Mouse (Mus musculus): ENCODE measurements at regions not wholly inside any gene's neighbourhood (a gene's known extent, or its start where the extent isn't known, plus 50 kb on each side); places are given as distances from the start of the nearest gene placed in this dataset.

DNA sequence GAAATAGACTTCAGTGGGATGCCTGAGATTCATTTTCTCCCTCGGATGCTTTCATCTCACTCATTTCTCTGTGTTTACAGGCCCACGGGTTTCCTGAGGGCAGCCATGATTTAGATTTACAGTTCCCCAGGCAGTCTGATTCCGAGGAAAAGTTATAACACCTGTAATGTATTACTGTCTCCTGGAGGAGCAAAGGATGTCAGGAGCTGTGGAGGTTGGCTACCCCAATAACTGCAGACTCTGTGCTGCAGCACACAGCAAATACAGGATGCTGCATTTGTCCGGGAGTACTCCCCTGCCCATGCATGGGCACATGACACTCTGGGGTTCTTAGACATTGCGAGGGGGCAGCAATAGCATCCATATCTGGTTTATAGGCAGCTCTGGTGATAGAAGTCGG lies 360.8 kb upstream of the Smarca2 start:
- no peak for DNase-seq (ENCODE audit: low spot score in 2 of 2)

DNA sequence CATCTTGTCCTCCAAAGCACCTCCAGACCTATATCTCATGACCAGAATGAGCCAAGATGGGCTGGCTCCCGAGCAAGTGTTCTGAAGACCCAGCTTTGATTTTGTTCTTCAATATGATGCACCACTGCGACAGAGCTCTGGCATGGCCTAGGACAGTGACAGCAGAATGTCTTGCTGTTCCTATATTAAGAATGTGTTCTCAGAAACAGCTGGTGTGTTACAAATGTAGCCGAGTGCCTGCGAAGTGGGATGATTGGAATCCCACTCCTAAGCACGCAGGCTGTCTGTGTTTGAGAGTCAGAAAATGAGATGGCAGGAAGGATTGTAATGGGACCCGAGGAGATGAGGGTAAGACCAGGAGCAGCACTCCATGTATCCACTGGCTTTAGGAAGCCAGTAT lies 355.1 kb upstream of the Smarca2 start:
- DNase-seq (ENCODE audit: low spot score in 2 of 2): no peak

DNA sequence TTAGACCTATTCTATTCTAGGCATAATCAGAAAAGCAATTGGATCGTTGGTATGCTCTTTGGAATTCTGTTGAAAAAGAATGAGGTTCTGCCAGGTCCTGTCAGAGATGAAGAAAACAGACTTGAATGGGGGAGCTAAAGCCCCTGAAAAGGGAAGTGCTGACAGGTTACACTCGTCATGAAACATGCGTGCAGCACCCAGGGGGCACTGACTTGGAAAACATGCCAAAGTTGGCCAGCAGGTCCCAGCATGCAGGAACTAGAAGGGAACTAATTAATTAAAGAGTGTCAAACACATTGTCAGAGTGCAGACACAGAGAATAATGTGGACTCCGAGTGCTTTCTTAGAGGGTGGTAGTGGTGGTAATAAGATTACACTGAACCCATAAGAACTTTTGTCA lies 346.2 kb upstream of the Smarca2 start:
- no peak for DNase-seq (ENCODE audit: low spot score in 2 of 2)

DNA sequence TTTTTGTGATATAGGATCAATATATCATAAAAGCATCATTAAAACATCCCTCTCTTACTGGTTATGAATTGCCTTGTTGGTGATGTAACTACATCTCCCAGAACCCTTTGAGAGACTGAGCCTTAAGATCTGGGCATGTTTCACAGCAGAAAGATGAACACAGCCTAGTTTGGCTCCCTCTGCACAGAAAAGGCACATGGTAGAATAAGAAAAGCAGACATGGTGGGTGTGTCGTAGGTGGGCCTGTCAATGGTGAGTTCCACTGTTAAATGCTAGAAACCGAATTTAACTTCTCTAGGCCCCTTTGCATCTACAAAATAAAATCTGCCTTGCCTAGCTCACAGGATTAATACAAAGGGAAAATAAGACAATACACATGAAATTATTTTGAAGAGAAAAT lies 343.3 kb upstream of the Smarca2 start:
- DNase-seq (ENCODE audit: low spot score in 2 of 2): no peak

DNA sequence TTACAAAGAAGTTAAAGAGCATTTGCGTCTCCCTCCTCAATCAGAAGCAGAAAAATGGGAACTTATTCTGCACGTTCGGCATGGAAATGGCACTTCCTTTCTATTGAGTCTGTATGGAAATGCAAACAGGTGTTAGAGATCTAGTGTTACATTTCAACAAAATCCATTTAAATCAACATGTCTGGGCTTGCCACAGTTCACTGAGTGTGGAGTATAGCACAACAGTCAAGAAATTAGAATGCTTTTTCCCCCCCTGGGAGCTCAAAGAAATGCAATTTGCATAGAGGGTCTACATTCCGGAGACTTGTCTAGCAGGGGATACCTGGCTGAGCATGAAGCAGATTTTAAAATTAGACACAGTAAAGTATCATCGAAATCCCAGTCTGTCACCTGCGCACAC lies 308.5 kb upstream of the Smarca2 start:
- no peak for DNase-seq (ENCODE audit: low spot score in 2 of 2)

DNA sequence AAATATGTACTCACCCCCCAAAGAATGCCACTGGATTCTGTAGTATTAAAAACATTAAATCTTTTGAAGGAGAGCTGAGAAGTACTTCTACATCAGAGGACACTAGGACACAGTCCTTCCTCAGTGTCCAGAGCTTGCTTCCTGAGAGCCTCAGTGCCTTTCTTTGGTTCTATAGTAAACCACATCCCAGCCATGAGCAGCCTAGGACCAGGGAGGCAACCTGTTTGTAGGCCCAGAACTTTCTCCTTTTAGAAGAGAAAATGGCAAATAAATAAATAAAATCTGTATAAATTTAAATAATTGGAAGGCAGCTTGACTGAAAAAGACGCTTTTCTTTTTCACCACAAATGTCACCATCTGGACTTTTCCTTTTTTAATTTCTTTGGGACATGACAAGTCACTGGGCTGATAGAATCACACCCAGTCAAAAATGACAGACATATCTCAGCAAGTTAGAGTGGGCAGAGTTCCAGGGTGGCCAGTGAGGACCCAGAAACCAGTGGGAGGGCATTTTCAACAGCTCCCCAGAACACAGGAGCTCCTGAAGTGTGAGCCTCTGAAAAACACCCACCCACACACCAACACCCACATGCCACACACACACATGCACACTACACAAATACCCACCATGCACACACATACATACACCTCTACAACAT lies 296.2 kb upstream of the Smarca2 start:
- DNase-seq (ENCODE audit: low spot score in 2 of 2): no peak

DNA sequence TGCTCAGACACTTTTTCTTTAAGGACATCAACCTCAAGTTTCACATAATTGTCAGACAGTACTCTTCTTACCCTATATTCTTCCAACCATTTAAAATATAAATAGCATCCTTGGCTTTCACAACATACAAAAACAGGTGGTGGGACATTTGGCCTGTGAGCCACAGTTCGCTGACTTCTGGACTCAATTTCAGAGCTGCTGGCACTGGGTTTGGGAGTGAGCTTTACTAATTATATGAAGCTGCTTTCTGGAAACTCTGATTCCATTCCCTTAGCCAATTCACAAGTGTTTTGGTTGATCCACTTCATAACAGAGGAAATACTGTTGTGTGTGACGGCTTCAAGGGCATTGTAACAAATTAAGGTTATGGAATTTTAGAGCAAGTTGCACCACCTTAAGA lies 285.9 kb upstream of the Smarca2 start:
- DNase-seq (ENCODE audit: low spot score in 2 of 2): no peak

DNA sequence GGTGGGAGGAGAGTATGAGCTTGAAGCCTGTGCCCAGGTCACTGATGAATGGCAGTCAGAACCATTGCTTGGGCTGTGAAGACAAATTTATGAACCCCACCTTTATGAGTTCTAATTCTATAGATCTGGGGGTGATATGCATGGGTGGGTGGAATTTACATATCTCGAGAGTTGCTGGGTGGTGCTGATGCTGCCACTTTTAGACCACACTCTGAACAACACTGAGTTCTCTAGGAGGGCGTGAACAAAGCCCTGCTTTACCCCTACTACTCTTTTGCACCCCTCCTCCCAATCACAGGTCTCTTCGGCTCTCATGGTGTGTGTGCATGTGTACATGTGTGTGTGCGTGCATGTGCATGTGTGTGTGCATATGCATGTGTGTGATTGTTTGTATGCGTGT lies 281.2 kb upstream of the Smarca2 start:
- DNase-seq (ENCODE audit: low spot score in 2 of 2): no peak

DNA sequence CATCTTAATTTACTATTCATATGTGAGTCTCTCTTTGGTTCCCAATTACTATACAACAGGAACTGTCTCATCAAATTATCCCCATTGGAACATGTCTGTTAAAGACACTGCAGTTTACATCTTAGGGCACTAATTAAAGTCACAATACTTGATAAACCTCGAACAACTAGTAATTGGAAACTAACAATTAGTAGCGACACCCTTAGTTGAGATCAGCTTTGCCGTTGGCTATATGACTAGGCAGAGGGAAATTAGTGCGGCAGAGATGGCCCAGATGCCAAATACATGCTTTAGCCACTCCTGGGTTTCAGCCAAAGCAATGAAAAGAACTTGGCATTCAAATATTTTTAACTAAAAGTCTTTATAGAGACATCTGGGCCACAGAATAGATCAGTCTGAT lies 265.7 kb upstream of the Smarca2 start:
- DNase-seq (ENCODE audit: low spot score in 2 of 2): no peak

DNA sequence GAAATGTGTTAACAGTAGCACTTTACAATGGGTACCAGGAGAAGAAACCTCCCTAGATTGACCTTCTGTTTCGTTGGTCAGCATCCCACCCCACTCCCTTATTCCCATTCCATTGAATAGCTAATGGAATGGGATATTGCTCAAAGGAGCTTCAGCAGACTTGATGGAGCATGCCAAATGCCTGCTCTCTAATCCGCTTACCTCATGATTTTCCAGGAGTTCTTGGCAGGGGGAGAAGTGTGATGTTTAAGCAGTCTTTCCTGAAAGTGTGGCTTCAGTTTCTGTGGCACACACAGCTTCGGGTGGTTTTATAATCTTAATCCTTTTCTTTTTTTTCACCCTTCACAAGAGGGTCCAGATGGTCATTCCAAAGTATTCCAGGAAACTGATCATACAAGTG lies 264.7 kb upstream of the Smarca2 start:
- no peak for DNase-seq (ENCODE audit: low spot score in 2 of 2)

DNA sequence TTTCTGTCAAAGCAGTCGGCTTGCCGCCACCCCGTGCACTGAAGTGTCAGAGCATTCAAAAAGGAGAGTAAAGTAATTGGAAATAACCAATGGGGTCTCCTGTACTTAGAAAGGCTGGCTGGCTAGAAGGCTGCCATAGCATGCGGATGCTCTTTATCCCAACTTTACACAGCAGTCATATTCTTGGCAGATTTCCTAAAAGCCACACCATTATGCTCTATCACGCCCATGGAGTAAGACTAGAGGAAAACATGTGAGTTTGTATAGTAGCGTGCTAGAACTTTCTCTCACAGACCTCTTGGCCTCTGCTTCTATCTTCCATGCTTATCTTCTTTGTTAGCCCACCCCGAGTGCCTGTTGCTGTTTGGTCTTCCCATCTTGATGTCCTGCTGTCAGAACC lies 249.8 kb upstream of the Smarca2 start:
- no peak for DNase-seq (ENCODE audit: low spot score in 2 of 2)

DNA sequence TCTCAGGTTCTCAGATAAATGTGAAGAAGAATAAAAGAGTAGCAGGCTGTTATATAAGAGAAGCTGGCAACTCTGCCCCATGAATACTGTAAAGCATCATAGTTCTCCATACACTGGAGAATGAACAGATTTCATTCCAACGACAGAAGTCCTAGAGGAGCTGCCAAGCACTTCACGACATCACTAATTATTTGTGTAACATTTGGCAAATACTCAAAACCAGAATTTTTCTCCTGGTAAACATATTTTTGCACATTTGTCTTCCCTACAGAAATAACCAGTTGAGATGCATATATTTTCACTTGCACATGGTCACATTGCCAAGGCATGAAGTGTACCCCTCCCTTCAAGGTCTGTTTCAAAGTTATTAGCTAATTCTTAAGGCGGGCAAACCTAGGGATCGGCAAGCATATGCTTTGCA lies 220.9 kb upstream of the Smarca2 start:
- no peak for DNase-seq (ENCODE audit: low spot score in 2 of 2)

DNA sequence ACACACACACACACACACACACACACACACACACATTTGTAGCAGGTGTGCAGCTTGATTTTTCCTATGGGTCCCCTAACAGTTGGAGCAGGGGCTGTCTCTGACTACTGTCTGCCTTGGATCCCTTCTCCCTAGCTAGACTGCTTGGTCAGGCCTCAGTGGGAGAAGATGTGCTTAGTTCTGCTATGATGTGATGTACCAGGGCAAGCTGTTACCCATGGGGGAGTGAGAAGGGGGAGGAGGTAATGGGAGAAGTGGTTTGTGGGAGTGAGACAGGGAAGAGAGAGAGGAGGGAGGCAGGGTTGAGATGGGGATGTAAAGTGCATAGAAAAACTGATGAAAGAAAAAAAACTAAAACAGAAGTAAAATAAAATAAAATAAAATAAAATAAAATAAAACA lies 218.8 kb upstream of the Smarca2 start:
- DNase-seq (ENCODE audit: low spot score in 2 of 2): no peak

DNA sequence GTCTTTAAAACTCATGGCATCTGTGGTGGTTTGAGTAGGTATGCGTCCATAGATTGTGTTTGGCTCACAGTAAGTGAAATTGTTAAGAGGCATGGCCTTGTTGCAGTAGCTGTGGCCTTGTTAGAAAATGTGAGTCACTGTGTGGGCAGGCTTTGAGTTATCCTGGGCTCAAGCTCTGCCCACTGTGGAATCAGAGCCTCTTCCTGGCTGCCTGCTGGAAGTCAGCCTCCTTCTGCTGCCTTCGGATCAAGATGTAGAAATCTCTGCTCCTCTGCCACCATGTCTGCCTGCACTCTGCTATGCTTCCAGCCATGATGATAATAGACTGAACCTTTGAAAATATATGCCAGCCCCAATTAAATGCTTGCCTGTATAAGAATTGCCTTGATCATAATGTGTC lies 192.2 kb upstream of the Smarca2 start:
- no peak for DNase-seq (ENCODE audit: low spot score in 2 of 2)

DNA sequence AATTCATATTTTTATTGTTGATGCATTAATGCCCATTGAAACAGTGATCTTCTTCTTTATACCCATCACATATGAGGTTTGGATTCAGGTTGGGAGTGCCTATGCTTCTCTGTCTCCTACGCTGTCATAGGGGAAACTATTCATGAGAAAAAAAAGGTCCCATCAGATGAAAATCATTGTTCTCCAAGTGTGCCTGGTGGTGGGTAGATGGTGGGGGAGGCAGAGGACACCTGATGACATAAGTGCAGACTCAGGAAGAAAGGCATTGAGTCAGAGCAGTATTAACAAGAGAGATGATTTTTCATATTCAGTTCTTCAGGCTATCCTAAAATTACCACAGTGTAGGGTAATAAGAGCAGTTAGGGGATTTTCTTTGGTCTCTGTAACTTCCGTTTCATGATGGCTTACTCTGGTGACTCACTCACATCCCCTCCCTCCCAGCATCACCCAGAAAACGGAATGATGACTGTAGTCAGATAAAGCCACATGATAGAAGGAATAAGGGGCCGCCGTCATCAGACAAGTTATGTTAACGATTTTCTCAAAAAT lies 190.3 kb upstream of the Smarca2 start:
- no peak for DNase-seq (ENCODE audit: low spot score in 2 of 2)

DNA sequence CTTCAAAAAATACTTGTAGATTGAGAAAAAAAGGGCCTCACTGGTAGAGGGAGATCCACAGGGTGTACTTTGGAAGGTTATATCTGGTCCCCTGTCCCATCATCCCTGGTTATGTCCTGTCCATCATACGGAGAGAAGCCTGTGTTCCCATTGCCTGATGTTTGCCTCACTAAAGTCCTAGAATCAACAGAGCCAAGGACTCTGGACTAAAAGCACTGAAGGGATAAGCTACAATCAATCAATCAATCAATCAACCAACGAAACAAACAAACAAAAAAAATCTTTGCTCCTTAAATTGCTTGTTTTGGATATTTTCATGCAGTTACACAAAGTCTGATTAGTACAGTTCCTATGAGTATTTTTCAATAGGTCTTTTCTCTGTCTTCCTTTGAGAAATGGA lies 185.1 kb upstream of the Smarca2 start:
- DNase-seq (ENCODE audit: low spot score in 2 of 2): no peak

DNA sequence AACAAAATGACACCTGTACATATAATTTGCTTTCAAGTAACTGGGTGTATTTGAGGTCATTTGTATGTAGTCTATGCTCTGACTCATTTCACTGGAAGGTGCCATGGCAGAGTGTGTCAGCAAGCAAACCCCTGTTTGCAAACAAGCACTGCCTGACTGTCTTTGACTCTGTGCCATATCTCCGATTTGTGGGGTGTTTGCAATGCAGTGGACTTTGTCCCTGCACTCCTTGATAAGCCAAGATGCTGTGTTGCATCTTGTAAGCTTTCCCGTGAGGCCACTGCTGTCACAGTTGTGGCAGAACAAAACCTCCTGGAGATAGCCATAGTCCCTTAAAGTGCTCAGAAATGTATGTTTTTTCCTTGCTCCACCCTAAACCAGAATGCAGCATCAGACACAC lies 165.7 kb upstream of the Smarca2 start:
- no peak for DNase-seq (ENCODE audit: low spot score in 2 of 2)

DNA sequence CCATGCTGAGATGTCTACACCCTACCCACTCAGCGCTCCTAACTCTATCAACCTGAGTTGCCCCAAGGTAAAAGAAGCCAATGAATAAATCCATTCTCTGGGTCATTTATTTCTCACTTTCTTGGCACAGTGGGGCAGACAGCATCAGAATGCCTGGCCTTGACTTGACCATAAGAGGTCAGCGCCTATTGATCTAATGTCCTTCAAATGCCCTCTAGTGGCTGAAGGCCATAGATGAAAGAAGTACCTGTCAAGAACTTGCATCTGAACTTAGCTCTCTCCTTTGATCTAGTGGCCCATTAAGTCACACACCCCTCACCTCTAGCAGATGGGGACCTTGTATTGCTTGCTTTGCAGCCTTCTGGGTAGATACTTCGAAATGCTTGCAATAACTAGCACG lies 159.5 kb upstream of the Smarca2 start:
- no peak for DNase-seq (ENCODE audit: low spot score in 2 of 2)

DNA sequence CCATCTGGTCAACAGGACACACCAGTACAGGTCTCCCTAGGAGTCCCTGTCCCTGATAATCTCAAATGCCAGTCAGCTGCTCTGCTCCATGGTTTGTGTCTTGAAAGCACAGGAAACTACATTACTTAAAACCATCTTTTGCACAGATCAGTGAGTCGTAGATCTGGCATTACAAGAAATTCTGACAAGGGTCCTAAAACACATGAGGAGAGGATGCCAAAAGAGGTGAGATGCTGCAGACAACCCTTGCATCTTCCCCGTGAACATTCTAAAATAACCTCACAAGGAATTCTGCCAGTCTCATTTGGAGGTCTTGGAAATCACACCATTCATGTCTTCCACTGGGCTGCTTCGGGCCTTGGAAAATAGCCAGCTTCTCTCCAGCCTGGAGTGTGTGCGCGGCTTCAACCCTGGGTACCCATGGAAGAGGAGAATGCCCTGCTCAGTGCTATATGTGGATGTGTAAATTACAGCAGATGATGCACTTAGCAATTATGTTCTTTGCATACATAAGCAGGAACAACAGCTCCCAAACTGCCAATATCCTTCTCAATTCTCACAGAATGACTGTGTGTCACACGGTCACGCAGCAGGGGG lies 157.3 kb upstream of the Smarca2 start:
- DNase-seq (ENCODE audit: low spot score in 2 of 2): no peak

DNA sequence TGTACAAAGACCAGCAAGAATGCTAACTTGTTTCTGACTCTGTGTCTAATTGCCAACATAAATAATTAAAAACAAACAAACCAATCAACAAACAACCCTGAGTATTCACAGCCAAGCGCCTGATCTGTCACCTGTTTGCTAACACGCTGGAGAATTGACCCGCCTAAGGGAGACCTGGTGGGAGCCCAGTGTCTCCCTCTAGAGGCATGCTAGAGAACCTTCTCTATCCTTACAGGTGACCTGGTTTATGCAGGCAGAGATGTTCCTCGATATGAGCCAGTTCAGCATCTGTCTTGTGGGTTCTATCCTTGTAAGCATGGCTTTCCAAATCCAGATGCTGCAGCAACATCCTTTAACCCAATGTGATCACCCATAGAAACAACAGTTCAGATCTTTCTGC lies 143.1 kb upstream of the Smarca2 start:
- no peak for DNase-seq (ENCODE audit: low spot score in 2 of 2)

DNA sequence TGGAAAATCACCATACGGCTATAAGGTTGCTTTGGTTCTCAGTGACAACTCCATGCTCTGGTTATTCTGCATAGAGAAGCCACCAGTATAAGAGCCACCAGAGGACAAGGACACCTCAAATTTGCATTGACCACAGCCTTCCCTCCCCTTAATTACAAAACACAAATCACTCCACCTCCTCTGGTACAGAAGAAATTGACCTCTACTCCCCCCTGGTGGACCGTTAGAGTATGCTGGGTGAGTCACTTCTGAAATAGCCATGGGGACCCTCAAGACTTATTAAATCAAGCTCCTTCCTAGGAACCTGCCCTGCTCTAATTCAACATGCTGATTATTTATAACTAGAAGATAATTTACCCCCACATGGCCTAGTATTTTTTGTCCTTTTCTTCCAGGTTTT lies 139.6 kb upstream of the Smarca2 start:
- no peak for DNase-seq (ENCODE audit: low spot score in 2 of 2)

DNA sequence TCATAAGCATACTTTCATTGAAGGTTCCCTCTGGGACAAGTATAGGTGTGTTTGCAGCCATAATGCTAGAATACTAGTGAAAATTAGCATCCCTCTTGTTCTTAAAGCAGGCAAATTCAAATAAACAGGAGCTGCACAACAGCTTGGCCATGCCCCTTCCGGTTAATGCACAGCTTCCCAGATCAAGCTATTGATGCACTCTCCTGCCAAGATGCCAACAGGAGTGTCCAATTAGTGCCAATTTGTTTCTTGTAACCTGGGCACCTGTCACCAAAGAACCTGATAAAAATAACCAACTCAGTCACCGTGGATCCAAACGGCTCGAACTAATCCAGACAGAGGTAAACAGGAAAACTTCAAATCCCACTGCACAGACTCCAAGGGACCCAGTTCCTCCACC lies 138.6 kb upstream of the Smarca2 start:
- DNase-seq (ENCODE audit: low spot score in 2 of 2): no peak

DNA sequence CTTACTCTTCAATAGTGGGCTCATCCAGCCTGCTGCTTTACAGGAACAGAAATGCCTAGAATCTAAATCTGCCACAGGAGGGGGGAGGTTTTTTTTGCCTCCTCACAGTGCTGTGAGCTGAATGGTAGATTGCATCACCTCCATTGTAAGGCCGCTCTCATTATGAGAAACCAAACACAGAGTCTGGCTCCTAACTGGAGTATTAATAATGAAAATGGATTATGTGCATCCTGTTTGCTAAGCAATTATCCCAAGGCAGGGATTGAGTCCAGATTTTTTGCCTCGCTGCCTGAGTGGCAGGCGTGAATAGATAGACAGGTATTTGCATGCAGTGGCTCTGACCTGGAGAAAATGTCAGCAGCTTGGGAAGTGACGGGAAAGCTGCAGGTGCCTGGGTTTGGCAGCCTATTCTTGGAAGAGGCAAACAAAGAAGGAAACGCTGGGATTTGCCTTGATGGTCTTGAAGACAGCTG lies 137.6 kb upstream of the Smarca2 start:
- no peak for DNase-seq (ENCODE audit: low spot score in 2 of 2)

Data from gastrocnemius, adult 8-10 months (tissue).